Mouse (Mus musculus) hematopoietic stem cell, adult 5-6 weeks (primary cell): Measurements from ENCODE around the gene Eif4a1. TPM values are rescaled to one million over a fixed set of nuclear protein-coding genes. Genes with fewer than 3 reads are reported as not detected.

Experiments used
- ATAC-seq, 2 experiments: fragments of 125-278 bp in 1 of 2; replicated peaks in 1 of 2; 2 replicates each; pipeline ENCODE4 v1.8.0; 2016 to 2017; ENCODE audit warnings: inconsistent platforms in 2 of 2, mild to moderate bottlenecking in 2 of 2, moderate number of reproducible peaks in 2 of 2, low read depth in 1 of 2, moderate TSS enrichment in 1 of 2; ENCODE audit not compliant: low FRiP score in 2 of 2, poor library complexity in 2 of 2, severe bottlenecking in 2 of 2, insufficient read depth in 1 of 2, low TSS enrichment in 1 of 2
- total RNA-seq: library from RNA; stranded (forward); fragments of 172-1452, 232-1000 nt; gene quantifications from 2 replicates; pipeline ENCODE4 v1.2.3, GENCODE M21; 2017

Gene Eif4a1
- total RNA-seq, 1 experiment from 2014 or later = 888 TPM

GRCm38 (mm10) chr11:69623006-69623405 lies 49.2 kb downstream of the Eif4a1 start:
- ATAC-seq = no peak

- no peak for ATAC-seq
Measured at GRCm38 (mm10) chr11:69622406-69622805, 49.8 kb downstream of the Eif4a1 start.

- no peak for ATAC-seq
Measured at GRCm38 (mm10) chr11:69621571-69622268, 50.5 kb downstream of the Eif4a1 start, which contains the start of gene Sat2. TSS of gene Sat2 (plus strand) at chr11:69622024.

GRCm38 (mm10) chr11:69620394-69621081 lies 51.7 kb downstream of the Eif4a1 start:
- ATAC-seq = no peak

- no peak for ATAC-seq
Measured at GRCm38 (mm10) chr11:69617805-69618204, 54.4 kb downstream of the Eif4a1 start, which contains the start of gene Shbg. TSS of gene Shbg (minus strand) at chr11:69617905.

Other genes with a start within 250 kb of the Eif4a1 start
- under 0.01 TPM in 1 of 2 replicates, not detected in the other for gene Dnah2, start 123.3 kb downstream of the Eif4a1 start, total RNA-seq
- gene Efnb3, start 112.2 kb downstream of the Eif4a1 start, total RNA-seq = 0.10 TPM in 1 of 2 replicates, not detected in the other
- 4.6 and 6.4 TPM in 2 replicates for gene Wrap53, start 92.2 kb downstream of the Eif4a1 start, total RNA-seq
- 68.4 and 96.6 TPM in 2 replicates for gene Trp53, start 92.1 kb downstream of the Eif4a1 start, total RNA-seq
- gene Atp1b2, start 66.5 kb downstream of the Eif4a1 start, total RNA-seq = 1.0 and 7.6 TPM in 2 replicates
- gene Shbg, start 54.5 kb downstream of the Eif4a1 start, total RNA-seq = not detected in 2 replicates
- 1.4 TPM in 1 of 2 replicates, not detected in the other for gene Sat2, start 50.4 kb downstream of the Eif4a1 start, total RNA-seq
- 51.2 and 60.8 TPM in 2 replicates for gene Fxr2, start 39.4 kb downstream of the Eif4a1 start, total RNA-seq
- 1.5 TPM in 1 of 2 replicates, not detected in the other for gene Sox15, start 17.1 kb downstream of the Eif4a1 start, total RNA-seq
- 41.3 and 73.7 TPM in 2 replicates for gene Mpdu1, start 9.8 kb downstream of the Eif4a1 start, total RNA-seq
- gene Cd68, start 6.3 kb downstream of the Eif4a1 start, total RNA-seq = 11.4 and 16.7 TPM in 2 replicates
- gene Senp3, start 9.7 kb upstream of the Eif4a1 start, total RNA-seq = 99.1 and 105 TPM in 2 replicates
- 13.9 and 15.9 TPM in 2 replicates for gene Tnfsf13, start 13.4 kb upstream of the Eif4a1 start, total RNA-seq
- 1.4 and 3.3 TPM in 2 replicates for gene Tnfsf12, start 23.4 kb upstream of the Eif4a1 start, total RNA-seq
- 1.5 and 2.9 TPM in 2 replicates for gene Tnfsfm13, start 23.7 kb upstream of the Eif4a1 start, total RNA-seq
- gene Polr2a, start 86.2 kb upstream of the Eif4a1 start, total RNA-seq = 11.3 and 55.7 TPM in 2 replicates
- gene Slc35g3, start 89.5 kb upstream of the Eif4a1 start, total RNA-seq = not detected in 2 replicates
- gene Zbtb4, start 93.5 kb upstream of the Eif4a1 start, total RNA-seq = 4.4 and 6.9 TPM in 2 replicates
- 11.4 and 21.2 TPM in 2 replicates for gene Chrnb1, start 123.5 kb upstream of the Eif4a1 start, total RNA-seq
- gene Fgf11, start 129.4 kb upstream of the Eif4a1 start, total RNA-seq = 3.9 and 5.4 TPM in 2 replicates
- 0.30 and 1.0 TPM in 2 replicates for gene Tmem102, start 133.2 kb upstream of the Eif4a1 start, total RNA-seq
- gene Gm39566, start 142.9 kb upstream of the Eif4a1 start, total RNA-seq = not detected in 2 replicates
- not detected in 2 replicates for gene Spem2, start 146.0 kb upstream of the Eif4a1 start, total RNA-seq
- not detected in 2 replicates for gene Spem1, start 149.8 kb upstream of the Eif4a1 start, total RNA-seq
- 8.7 and 17.8 TPM in 2 replicates for gene Nlgn2, start 165.4 kb upstream of the Eif4a1 start, total RNA-seq
- 130 and 149 TPM in 2 replicates for gene Tmem256, start 166.1 kb upstream of the Eif4a1 start, total RNA-seq
- gene Plscr3, start 174.0 kb upstream of the Eif4a1 start, total RNA-seq = 27.2 and 33.3 TPM in 2 replicates
- gene Tnk1, start 186.3 kb upstream of the Eif4a1 start, total RNA-seq = 0.50 and 4.4 TPM in 2 replicates
- gene Tmem95, start 205.6 kb upstream of the Eif4a1 start, total RNA-seq = not detected in 2 replicates
- 1.3 and 2.7 TPM in 2 replicates for gene Kctd11, start 209.0 kb upstream of the Eif4a1 start, total RNA-seq
- 136 and 171 TPM in 2 replicates for gene Acap1, start 223.1 kb upstream of the Eif4a1 start, total RNA-seq
- 12.1 and 33.3 TPM in 2 replicates for gene 2810408A11Rik, start 228.6 kb upstream of the Eif4a1 start, total RNA-seq
- gene Neurl4, start 228.6 kb upstream of the Eif4a1 start, total RNA-seq = 23.3 and 34.1 TPM in 2 replicates
- 37.0 and 64.9 TPM in 2 replicates for gene Gps2, start 241.5 kb upstream of the Eif4a1 start, total RNA-seq
- gene Eif5a, start 249.5 kb upstream of the Eif4a1 start, total RNA-seq = 553 and 938 TPM in 2 replicates